Mouse (Mus musculus) midbrain, postnatal 0 days (tissue): ENCODE results near the gene Rnaseh2b. TPM values are rescaled to one million over a fixed set of nuclear protein-coding genes. Genes with fewer than 3 reads are reported as not detected.
A peak's percentile ranks its signal among the peaks of the same experiment; 100 is the strongest.

Source experiments
- ATAC-seq: fragments of 200-750 bp; cut with Nextera tagmentation; 2 replicates; pipeline ENCODE4 v1.8.0; 2017; ENCODE audit warnings: moderate number of reproducible peaks, mild to moderate bottlenecking, moderate TSS enrichment, moderate library complexity; ENCODE audit not compliant: low FRiP score
- DNase-seq: peaks from one replicate; pipeline ENCODE4 v3.0.0-alpha.2; 2015; ENCODE audit warnings: low spot score
- H3K27ac ChIP-seq: fragments of 300-500 bp; sonication (generic); 2 replicates; pipeline ENCODE4 v1.5.1; 2014; ENCODE audit warnings: low read depth, mild to moderate bottlenecking, low read length, mixed read lengths
- H3K27me3 ChIP-seq: fragments of 300-500 bp; sonication (generic); 2 replicates; pipeline ENCODE4 v1.6.1; 2014; ENCODE audit warnings: low read length, control low read depth, mixed read lengths; ENCODE audit not compliant: insufficient read depth
- H3K36me3 ChIP-seq: fragments of 300-500 bp; sonication (generic); 2 replicates; pipeline ENCODE4 v1.6.1; 2014; ENCODE audit warnings: low read length, control low read depth, mixed read lengths; ENCODE audit not compliant: insufficient read depth
- H3K4me1 ChIP-seq: fragments of 300-500 bp; sonication (generic); 2 replicates; pipeline ENCODE4 v1.6.1; 2014; ENCODE audit warnings: mild to moderate bottlenecking, control low read depth, antibody characterized with exemption, low read length, mixed read lengths; ENCODE audit not compliant: insufficient read depth
- H3K4me2 ChIP-seq: fragments of 300-500 bp; sonication (generic); 2 replicates; pipeline ENCODE4 v1.6.1; 2014; ENCODE audit warnings: low read depth, mild to moderate bottlenecking, low read length, mixed read lengths; ENCODE audit not compliant: poor library complexity, severe bottlenecking
- H3K4me3 ChIP-seq: fragments of 300-500 bp; sonication (generic); 2 replicates; pipeline ENCODE4 v1.5.1; 2014; ENCODE audit warnings: low read depth, mild to moderate bottlenecking, low read length, moderate library complexity
- H3K9ac ChIP-seq: fragments of 300-500 bp; sonication (generic); replicated peaks from 2 replicates; pipeline ENCODE4 v1.6.1; 2014; ENCODE audit warnings: mild to moderate bottlenecking, low read length, moderate library complexity, mixed read lengths; ENCODE audit not compliant: poor library complexity, severe bottlenecking
- H3K9me3 ChIP-seq: fragments of 300-500 bp; sonication (generic); 2 replicates; pipeline ENCODE4 v1.6.1; 2016; ENCODE audit warnings: low read length, control low read depth
- CTCF ChIP-seq: IDR thresholded peaks from 2 replicates; pipeline ENCODE4 v1.5.1; 2016; ENCODE audit warnings: antibody characterized with exemption, mild to moderate bottlenecking
- WGBS: fragments of 180-500 bp; shearing (Covaris S2); extraction: QIAGEN DNeasy Blood & Tissue Kit; methylation state at CpG from one replicate; pipeline ENCODE4 v1.1.7; 2014; 5-methylcytosine and 5-hydroxymethylcytosine counted together
- polyA plus RNA-seq: library from polyadenylated mRNA; unstranded; fragments of >200 nt; fragmentation: Nextera tagmentation; extraction: Ambion mirVana; gene quantifications from 2 replicates; pipeline ENCODE4 v1.2.1, GENCODE M21; 2015
- total RNA-seq: library from RNA; depleted of rRNA; stranded (reverse); fragments of >200 nt; gene quantifications from 2 replicates; pipeline ENCODE4 v1.2.3, GENCODE M21; 2014; rRNA removed

The Rnaseh2b gene
- total and polyA plus RNA-seq, 2 experiments from 2014 or later: 24.1 to 29.8 TPM

GRCm38 (mm10) chr14:62416742-62417134 lies 124.3 kb downstream of the Rnaseh2b start:
- Histone ChIP-seq H3K4me1 (no peaks in the 10 kb centered on the region), H3K4me3 (no peak overlapping the region), H3K9me3 (no peaks in the 10 kb centered on the region), H3K9ac (no peak overlapping the region), H3K36me3 (no peaks in the 10 kb centered on the region), H3K27ac (peak overlapping the region; percentile 39; the same call in 1 of the 2 replicates), H3K27me3 (no peaks in the 10 kb centered on the region), H3K4me2 (no peak overlapping the region)
- DNase-seq (peak; percentile 91), ATAC-seq (peak; percentile 71)
- WGBS: 22% methylated on average over 1 of the region's 1 CpGs
- no peak for TF ChIP-seq CTCF

- Histone ChIP-seq H3K4me3 (no peak overlapping the region), H3K9me3 (no peaks in the 10 kb centered on the region), H3K9ac (no peak overlapping the region), H3K4me1 (no peaks in the 10 kb centered on the region), H3K36me3 (no peaks in the 10 kb centered on the region), H3K27ac (0 out of 2 replicates have a peak overlapping the region, but pooled peaks have one; percentile 32), H3K4me2 (no peak overlapping the region), H3K27me3 (no peaks in the 10 kb centered on the region)
- WGBS: 88% methylated on average over 3 of the region's 3 CpGs
- TF ChIP-seq CTCF: no peak
- no peak for DNase-seq
- no peak for ATAC-seq
Observed at GRCm38 (mm10) chr14:62417501-62417900, 125.1 kb downstream of the Rnaseh2b start.

GRCm38 (mm10) chr14:62422265-62422664 lies 129.9 kb downstream of the Rnaseh2b start:
- no peak overlapping the region for H3K4me2 ChIP-seq
- ATAC-seq (no peak), DNase-seq (peak; percentile 40)
- no peaks in the 10 kb centered on the region for H3K27me3 ChIP-seq
- H3K4me3 ChIP-seq: no peak overlapping the region
- H3K4me1 ChIP-seq: no peaks in the 10 kb centered on the region
- H3K27ac ChIP-seq: no peak overlapping the region
- no peak overlapping the region for H3K9ac ChIP-seq
- H3K36me3 ChIP-seq: no peaks in the 10 kb centered on the region
- TF ChIP-seq CTCF: no peak
- no peaks in the 10 kb centered on the region for H3K9me3 ChIP-seq
- 68% methylated on average over 4 of the region's 4 CpGs for WGBS

Other genes starting within 250 kb of the Rnaseh2b start
- gene Dleu7, start 458 bp downstream of the Rnaseh2b start, total RNA-seq: 35.0 TPM in 2 replicates
- 19.3 and 19.7 TPM in 2 replicates for gene Dleu7, start 458 bp downstream of the Rnaseh2b start, polyA plus RNA-seq
- 1.2 and 3.9 TPM in 2 replicates for gene Gucy1b2, start 163.7 kb downstream of the Rnaseh2b start, total RNA-seq
- gene Gucy1b2, start 163.7 kb downstream of the Rnaseh2b start, polyA plus RNA-seq: 0.49 and 0.56 TPM in 2 replicates